Mouse (Mus musculus) erythroblast, embryonic 14.5 days (primary cell): ENCODE data around the gene Zfp575. TPM values are rescaled to one million over a fixed set of nuclear protein-coding genes. Genes with fewer than 3 reads are reported as not detected.

Source experiments
- H3K27me3 ChIP-seq: 2 replicates; pipeline ENCODE4 v1.6.1; 2012; ENCODE audit warnings: inconsistent platforms; ENCODE audit not compliant: control insufficient read depth
- H3K36me3 ChIP-seq: 2 replicates; pipeline ENCODE4 v1.6.1; 2012; ENCODE audit warnings: mild to moderate bottlenecking, inconsistent platforms; ENCODE audit not compliant: control insufficient read depth
- H3K4me1 ChIP-seq: 2 replicates; pipeline ENCODE4 v1.6.1; 2012; ENCODE audit warnings: inconsistent platforms; ENCODE audit not compliant: control insufficient read depth
- H3K4me3 ChIP-seq: replicated peaks from 2 replicates; pipeline ENCODE3; 2012; ENCODE audit warnings: moderate library complexity, mild to moderate bottlenecking, inconsistent platforms
- H3K9me3 ChIP-seq: 2 replicates; pipeline ENCODE4 v1.6.1; 2012; ENCODE audit warnings: low read length, inconsistent platforms, mixed read lengths; ENCODE audit not compliant: control insufficient read depth
- GATA1 ChIP-seq: IDR thresholded peaks from 2 replicates; pipeline ENCODE4 v1.6.1; 2012; ENCODE audit warnings: low read length, inconsistent platforms, mixed read lengths
- TAL1 ChIP-seq: IDR thresholded peaks from 3 replicates; pipeline ENCODE4 v1.6.1; 2012; ENCODE audit warnings: low read length, inconsistent platforms, mixed read lengths
- polyA plus RNA-seq: library from polyadenylated mRNA; stranded (reverse); fragments of >175 nt; gene quantifications from 2 replicates; pipeline ENCODE4 v1.2.3, GENCODE M21; 2012

Gene Zfp575
- polyA plus RNA-seq, 1 experiment, result 0.08 TPM

GRCm38 (mm10) chr7:24538154-24538553, 49.3 kb downstream of the Zfp575 start:
- peaks cover 14% of the 10 kb centered on the region for H3K36me3 ChIP-seq
- no peak overlapping the region for H3K4me3 ChIP-seq
- TF ChIP-seq GATA1, result no peak
- TF ChIP-seq TAL1, result no peak
- 0 out of 2 replicates have a peak, but pooled peaks cover 6% of the 10 kb centered on the region for H3K9me3 ChIP-seq
- no peaks in the 10 kb centered on the region for H3K27me3 ChIP-seq
- H3K4me1 ChIP-seq, result peaks cover 7% of the 10 kb centered on the region

- Histone ChIP-seq H3K27me3 (no peaks in the 10 kb centered on the region), H3K9me3 (0 out of 2 replicates have a peak, but pooled peaks cover 6% of the 10 kb centered on the region), H3K4me1 (peaks cover 7% of the 10 kb centered on the region), H3K36me3 (peaks cover 15% of the 10 kb centered on the region), H3K4me3 (no peak overlapping the region)
- TF ChIP-seq TAL1, result no peak
- TF ChIP-seq GATA1, result no peak
Observed at GRCm38 (mm10) chr7:24537591-24537990, 49.9 kb downstream of the Zfp575 start.

- Histone ChIP-seq H3K4me1 (peaks cover 11% of the 10 kb centered on the region), H3K4me3 (no peak overlapping the region), H3K36me3 (peaks cover 15% of the 10 kb centered on the region), H3K9me3 (0 out of 2 replicates have a peak, but pooled peaks cover 6% of the 10 kb centered on the region), H3K27me3 (no peaks in the 10 kb centered on the region)
- TF ChIP-seq GATA1 (no peak), TAL1 (no peak)
Observed at GRCm38 (mm10) chr7:24537081-24537480, 50.4 kb downstream of the Zfp575 start.

GRCm38 (mm10) chr7:24534301-24534700, 53.1 kb downstream of the Zfp575 start:
- no peak overlapping the region for H3K4me3 ChIP-seq
- H3K9me3 ChIP-seq, result 0 out of 2 replicates have a peak, but pooled peaks cover 6% of the 10 kb centered on the region
- H3K27me3 ChIP-seq, result no peaks in the 10 kb centered on the region
- H3K4me1 ChIP-seq, result peaks cover 33% of the 10 kb centered on the region
- H3K36me3 ChIP-seq, result peaks cover 15% of the 10 kb centered on the region
- TF ChIP-seq TAL1 (no peak), GATA1 (no peak)

Other genes with a start within 250 kb of the Zfp575 start
- gene Lypd5, start 238.4 kb downstream of the Zfp575 start, polyA plus RNA-seq, result 0.02 TPM in 1 of 2 replicates, not detected in the other
- gene Kcnn4, start 217.4 kb downstream of the Zfp575 start, polyA plus RNA-seq, result 56.1 and 61.3 TPM in 2 replicates
- 16.4 and 18.4 TPM in 2 replicates for gene Smg9, start 188.0 kb downstream of the Zfp575 start, polyA plus RNA-seq
- gene Irgc1, start 135.3 kb downstream of the Zfp575 start, polyA plus RNA-seq, result not detected in 2 replicates
- gene Plaur, start 125.2 kb downstream of the Zfp575 start, polyA plus RNA-seq, result 0.08 and 0.17 TPM in 2 replicates
- gene Cadm4, start 105.6 kb downstream of the Zfp575 start, polyA plus RNA-seq, result 0.01 TPM in 1 of 2 replicates, not detected in the other
- 0.55 and 0.58 TPM in 2 replicates for gene Zfp428, start 80.6 kb downstream of the Zfp575 start, polyA plus RNA-seq
- gene AC161166.1, start 75.2 kb downstream of the Zfp575 start, polyA plus RNA-seq, result not detected in 2 replicates
- gene Irgq, start 57.0 kb downstream of the Zfp575 start, polyA plus RNA-seq, result 0.18 and 0.20 TPM in 2 replicates
- not detected in 2 replicates for gene Pinlyp, start 41.5 kb downstream of the Zfp575 start, polyA plus RNA-seq
- 32.1 and 34.8 TPM in 2 replicates for gene Xrcc1, start 41.4 kb downstream of the Zfp575 start, polyA plus RNA-seq
- gene Ethe1, start 98 bp downstream of the Zfp575 start, polyA plus RNA-seq, result 1.8 and 1.9 TPM in 2 replicates
- gene Phldb3, start 23.1 kb upstream of the Zfp575 start, polyA plus RNA-seq, result 0.03 and 0.09 TPM in 2 replicates
- not detected in 2 replicates for gene Lypd3, start 48.9 kb upstream of the Zfp575 start, polyA plus RNA-seq
- not detected in 2 replicates for gene Tex101, start 89.0 kb upstream of the Zfp575 start, polyA plus RNA-seq
- gene BC049730, start 121.6 kb upstream of the Zfp575 start, polyA plus RNA-seq, result 0.24 and 0.66 TPM in 2 replicates
- gene Gm4763, start 139.3 kb upstream of the Zfp575 start, polyA plus RNA-seq, result not detected in 2 replicates
- gene Cd177, start 172.7 kb upstream of the Zfp575 start, polyA plus RNA-seq, result 0.02 and 0.12 TPM in 2 replicates
- gene Ceacam10, start 189.6 kb upstream of the Zfp575 start, polyA plus RNA-seq, result not detected in 2 replicates